Mouse (Mus musculus) ES-Bruce4 (cell line): ENCODE data around the gene Rccd1. TPM values are rescaled to one million over a fixed set of nuclear protein-coding genes. Genes with fewer than 3 reads are reported as not detected.

Experiments
- H3K27ac ChIP-seq: 2 replicates; pipeline ENCODE4 v1.5.1; 2012; ENCODE audit warnings: low read length, inconsistent platforms; ENCODE audit not compliant: insufficient read depth
- H3K27me3 ChIP-seq: 2 replicates; pipeline ENCODE4 v1.6.1; 2012; ENCODE audit warnings: mild to moderate bottlenecking, low read length, inconsistent platforms; ENCODE audit not compliant: control insufficient read depth, poor library complexity, insufficient read depth, severe bottlenecking
- H3K36me3 ChIP-seq: 2 replicates; pipeline ENCODE4 v1.6.1; 2012; ENCODE audit warnings: inconsistent platforms, mild to moderate bottlenecking, low read length, moderate library complexity; ENCODE audit not compliant: control insufficient read depth, poor library complexity, insufficient read depth, severe bottlenecking
- H3K4me1 ChIP-seq: one replicate; pipeline ENCODE4 v1.8.1; 2011; ENCODE audit warnings: low read length; ENCODE audit not compliant: control insufficient read depth, insufficient read depth
- H3K4me3 ChIP-seq: 2 replicates; pipeline ENCODE4 v1.5.1; 2011; ENCODE audit warnings: low read depth, mild to moderate bottlenecking, low read length
- H3K9ac ChIP-seq: 2 replicates; pipeline ENCODE4 v1.6.1; 2012; ENCODE audit warnings: low read depth, mild to moderate bottlenecking, inconsistent platforms; ENCODE audit not compliant: poor library complexity, severe bottlenecking
- H3K9me3 ChIP-seq: replicated peaks from 2 replicates; pipeline ENCODE4 v1.6.1; 2012; ENCODE audit warnings: mild to moderate bottlenecking, low read length, inconsistent platforms; ENCODE audit not compliant: control insufficient read depth, poor library complexity, insufficient read depth, severe bottlenecking
- CTCF ChIP-seq: IDR thresholded peaks from one replicate; pipeline ENCODE4 v1.8.1; 2011; ENCODE audit warnings: low read depth, low read length
- EP300 ChIP-seq: IDR thresholded peaks from 2 replicates; pipeline ENCODE4 v1.6.1; 2011; ENCODE audit warnings: low read depth, low read length; ENCODE audit not compliant: insufficient read depth
- POLR2A ChIP-seq: IDR thresholded peaks from one replicate; pipeline ENCODE4 v1.8.1; 2011; ENCODE audit warnings: low read length; ENCODE audit not compliant: insufficient read depth
- polyA plus RNA-seq: library from polyadenylated mRNA; stranded (reverse); fragments of >200 nt; gene quantifications from 2 replicates; pipeline ENCODE4 v1.2.4, GENCODE M21; 2011; ENCODE audit warnings: low read depth; ENCODE audit not compliant: missing spikeins, insufficient read depth, insufficient read length

Gene Rccd1
- polyA plus RNA-seq, 1 experiment, result 26.5 TPM

DNA sequence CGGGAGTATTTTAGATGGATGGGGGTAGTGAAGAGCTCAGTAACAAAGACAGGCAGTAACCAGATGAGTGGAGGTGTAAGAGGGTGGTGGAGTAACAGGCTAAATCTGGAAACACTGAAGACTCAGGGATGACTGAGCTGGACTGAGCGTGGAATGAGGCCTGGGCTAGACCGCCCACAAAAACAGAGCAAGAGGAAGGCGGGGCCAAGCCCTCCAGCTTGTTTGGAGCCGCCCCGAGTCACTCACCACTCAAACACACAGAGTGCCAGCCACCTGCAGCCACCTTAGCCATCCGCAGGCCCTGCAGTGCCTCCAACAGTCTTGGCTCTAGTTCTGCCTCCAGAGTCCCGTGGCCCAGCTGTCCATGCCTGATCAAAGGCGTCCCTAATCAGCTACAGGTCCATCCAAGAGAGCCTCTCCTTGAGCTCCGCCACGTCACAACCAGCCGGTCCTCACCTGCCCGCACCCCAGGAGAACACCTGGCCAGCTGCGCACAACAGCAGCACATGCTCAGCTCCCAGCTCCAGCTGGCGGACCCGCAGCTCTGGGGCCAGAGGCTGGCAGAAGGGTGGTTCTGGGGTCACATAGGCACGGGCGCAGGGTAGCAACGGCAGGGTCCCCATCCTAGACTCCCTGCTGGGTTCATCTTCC is 4.3 kb downstream of the Rccd1 start:
- peak overlapping the region; percentile 60 for H3K27ac ChIP-seq
- TF ChIP-seq POLR2A, result no peak
- no peak for TF ChIP-seq CTCF
- no peak for TF ChIP-seq EP300
- no peaks in the 10 kb centered on the region for H3K9me3 ChIP-seq
- H3K9ac ChIP-seq, result peak overlapping the region; percentile 11
- no peaks in the 10 kb centered on the region for H3K27me3 ChIP-seq
- peak overlapping the region; percentile 43 for H3K4me3 ChIP-seq
- no peaks in the 10 kb centered on the region for H3K4me1 ChIP-seq
- peaks cover 19% of the 10 kb centered on the region for H3K36me3 ChIP-seq

DNA sequence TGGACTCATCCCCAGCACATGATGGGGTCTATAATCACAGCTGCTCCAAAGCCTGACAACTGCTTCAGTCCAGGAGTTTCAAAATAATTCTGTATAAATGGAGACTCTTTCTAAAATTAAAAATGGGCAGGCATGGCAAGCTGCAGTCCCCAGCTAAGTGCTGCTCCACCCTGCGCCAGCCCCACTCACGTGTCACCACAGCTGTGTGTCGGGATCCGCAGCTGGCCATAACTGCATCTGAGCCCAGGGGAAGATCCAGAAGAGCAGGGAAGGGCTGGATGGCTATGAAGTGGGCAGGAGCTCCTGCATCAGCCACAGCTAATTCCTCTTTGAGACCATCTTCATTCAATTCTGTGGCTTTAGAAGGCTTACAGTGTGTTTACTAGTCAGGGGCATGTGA is 5.6 kb downstream of the Rccd1 start:
- Histone ChIP-seq H3K4me3 (no peak overlapping the region), H3K27ac (0 out of 2 replicates have a peak overlapping the region, but pooled peaks have one; percentile 39), H3K4me1 (no peaks in the 10 kb centered on the region), H3K9ac (no peak overlapping the region), H3K9me3 (no peaks in the 10 kb centered on the region), H3K27me3 (no peaks in the 10 kb centered on the region), H3K36me3 (peaks cover 28% of the 10 kb centered on the region)
- TF ChIP-seq CTCF (no peak), EP300 (no peak), POLR2A (no peak)

DNA sequence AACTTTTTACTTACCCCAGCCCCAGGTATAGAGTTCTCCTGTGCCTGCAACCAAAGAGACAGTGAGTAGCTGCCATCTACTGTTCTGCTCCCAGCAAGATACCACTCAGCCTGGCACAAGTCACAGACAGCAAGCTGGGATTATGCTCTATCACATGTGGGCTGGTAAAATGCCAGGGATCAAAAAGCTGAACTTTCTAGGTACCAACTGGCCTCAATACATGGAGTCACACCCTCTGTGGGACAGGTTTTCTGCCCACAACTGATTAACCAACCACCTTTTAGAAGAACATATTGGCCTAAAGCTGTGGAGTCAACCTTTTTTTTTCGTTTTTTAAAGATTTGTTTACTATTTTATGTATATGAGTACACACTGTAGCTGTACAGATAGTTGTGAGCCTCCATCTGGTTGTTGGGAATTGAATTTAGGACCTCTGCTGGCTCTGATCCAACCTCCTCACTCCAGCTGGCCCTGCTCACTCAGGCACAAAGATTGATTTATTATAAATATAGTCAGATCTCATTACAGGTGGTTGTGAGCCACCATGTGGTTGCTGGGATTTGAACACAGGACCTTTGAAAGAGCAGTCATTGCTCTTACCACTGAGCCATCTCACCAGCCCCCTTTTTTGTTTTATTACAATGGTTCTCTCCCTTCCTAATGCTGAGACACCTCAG is 6.7 kb downstream of the Rccd1 start:
- no peaks in the 10 kb centered on the region for H3K4me1 ChIP-seq
- no peak overlapping the region for H3K27ac ChIP-seq
- TF ChIP-seq CTCF (no peak), POLR2A (no peak), EP300 (no peak)
- no peak overlapping the region for H3K4me3 ChIP-seq
- H3K27me3 ChIP-seq, result no peaks in the 10 kb centered on the region
- H3K9me3 ChIP-seq, result no peaks in the 10 kb centered on the region
- no peak overlapping the region for H3K9ac ChIP-seq
- H3K36me3 ChIP-seq, result peaks cover 39% of the 10 kb centered on the region

DNA sequence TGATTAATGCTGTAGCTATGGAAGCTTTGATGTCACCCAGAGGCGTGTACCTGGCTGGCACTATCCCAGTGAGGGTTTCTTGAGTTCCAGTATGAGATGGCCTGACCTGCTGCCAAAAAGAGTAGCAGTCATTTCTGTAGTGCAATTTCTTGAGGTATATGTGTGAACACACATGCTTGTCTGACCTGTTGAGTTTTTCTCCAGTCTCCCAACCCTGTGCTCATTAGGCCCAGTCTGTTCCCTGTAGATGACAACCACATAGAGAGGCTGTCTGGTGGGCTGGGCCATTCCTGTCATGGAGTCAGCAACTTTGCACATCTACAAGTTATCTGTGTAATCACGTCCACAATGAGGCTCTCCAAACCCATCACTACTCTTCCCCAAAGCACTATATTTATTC is 8.5 kb downstream of the Rccd1 start:
- Histone ChIP-seq H3K36me3 (peaks cover 57% of the 10 kb centered on the region), H3K9ac (no peak overlapping the region), H3K27ac (no peak overlapping the region), H3K9me3 (no peaks in the 10 kb centered on the region), H3K4me1 (no peaks in the 10 kb centered on the region), H3K27me3 (no peaks in the 10 kb centered on the region), H3K4me3 (no peak overlapping the region)
- TF ChIP-seq CTCF (no peak), EP300 (no peak), POLR2A (no peak)

DNA sequence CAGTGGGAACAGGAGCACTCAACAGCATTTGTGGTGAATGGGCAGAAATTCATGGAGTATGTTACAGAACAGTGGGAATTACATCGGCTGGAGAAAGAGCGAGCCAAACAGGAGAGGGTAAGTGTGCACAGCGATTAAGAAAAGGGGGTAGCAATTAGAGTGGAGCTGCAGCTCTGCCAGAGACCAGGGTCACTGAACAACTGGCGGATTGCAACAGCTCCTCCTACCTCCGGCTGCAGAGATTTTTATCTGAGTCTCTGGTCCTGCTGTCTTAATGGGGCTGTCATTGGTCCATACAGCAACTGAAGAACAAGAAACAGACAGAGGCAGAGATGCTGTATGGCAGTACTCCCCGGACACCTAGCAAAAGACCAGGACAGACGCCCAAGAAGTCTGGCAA is 13.5 kb downstream of the Rccd1 start:
- Histone ChIP-seq H3K9ac (no peak overlapping the region), H3K36me3 (peaks cover 94% of the 10 kb centered on the region), H3K27me3 (no peaks in the 10 kb centered on the region), H3K9me3 (no peaks in the 10 kb centered on the region), H3K27ac (no peak overlapping the region), H3K4me3 (no peak overlapping the region), H3K4me1 (no peaks in the 10 kb centered on the region)
- TF ChIP-seq EP300 (no peak), POLR2A (no peak), CTCF (no peak)

DNA sequence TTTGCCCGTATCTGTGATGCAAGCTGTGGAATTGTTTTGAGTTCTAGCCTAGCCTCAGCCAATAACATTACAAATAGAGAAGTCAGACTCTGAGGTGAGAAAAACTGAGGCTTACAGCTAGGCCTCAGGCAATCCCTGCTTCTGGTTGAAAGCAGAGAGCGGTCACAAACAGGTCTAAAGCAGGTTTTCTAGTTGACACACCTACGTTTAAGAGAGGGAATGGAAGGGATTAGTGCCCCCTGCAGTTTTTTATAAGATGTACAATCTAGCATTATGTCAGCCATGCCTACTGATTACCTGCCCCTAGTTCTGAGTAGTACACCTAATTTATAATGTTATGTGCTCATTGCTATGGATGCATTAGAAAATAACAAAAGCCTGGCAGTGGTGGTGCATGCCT is 16.5 kb downstream of the Rccd1 start:
- Histone ChIP-seq H3K36me3 (peaks cover 97% of the 10 kb centered on the region), H3K4me3 (no peak overlapping the region), H3K27me3 (no peaks in the 10 kb centered on the region), H3K27ac (no peak overlapping the region; the same call in 1 of the 2 replicates), H3K9ac (no peak overlapping the region), H3K4me1 (no peaks in the 10 kb centered on the region), H3K9me3 (no peaks in the 10 kb centered on the region)
- TF ChIP-seq CTCF, result no peak
- no peak for TF ChIP-seq EP300
- no peak for TF ChIP-seq POLR2A
